Mouse (Mus musculus): ENCODE measurements around the gene Arhgdig. TPM values are rescaled to one million over a fixed set of nuclear protein-coding genes. Genes with fewer than 3 reads are reported as not detected.

Arhgdig gene
- polyA plus RNA-seq, 1 experiment from 2014 or later, result 33.8 TPM

DNA sequence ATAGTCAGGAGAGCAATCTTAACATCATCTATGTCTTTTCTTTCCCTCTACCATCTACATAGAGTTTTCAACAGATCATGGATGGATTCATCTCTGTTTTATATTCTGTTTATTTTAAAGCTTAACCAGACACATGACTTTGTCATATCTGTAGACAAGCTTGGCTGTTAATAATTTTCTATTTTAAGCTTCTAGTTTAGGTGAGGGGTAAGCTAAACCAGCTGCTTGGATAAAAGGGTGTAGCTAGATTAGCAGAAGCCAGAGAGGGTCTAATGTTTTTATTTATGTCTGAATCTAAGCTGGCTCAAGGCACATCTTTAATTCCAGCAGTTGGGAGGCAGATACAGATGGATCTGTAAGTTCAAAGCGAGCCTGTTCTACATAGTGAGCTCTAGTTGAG, 44.9 kb downstream of the Arhgdig start:
- H3K4me2 ChIP-seq (ENCODE audit: low read length), result no peak overlapping the region
- no peak for DNase-seq (ENCODE audit: low spot score)
- no peaks in the 10 kb centered on the region for H3K4me1 ChIP-seq (ENCODE audit: control insufficient read depth, insufficient read depth, low read length)
- no peaks in the 10 kb centered on the region for H3K27me3 ChIP-seq (replicated peaks; ENCODE audit: control insufficient read depth, insufficient read depth, low read length)
- no peaks in the 10 kb centered on the region for H3K9me3 ChIP-seq (replicated peaks; ENCODE audit: control insufficient read depth, low read length)
- H3K9ac ChIP-seq (ENCODE audit: low read length), result no peak overlapping the region
- H3K27ac ChIP-seq (ENCODE audit: low read depth, low read length), result no peak overlapping the region
- ATAC-seq, result no peak
- no peak overlapping the region for H3K4me3 ChIP-seq (ENCODE audit: low read depth, low read length)
- 94% methylated on average over 1 of the region's 1 CpGs for WGBS
- no peaks in the 10 kb centered on the region for H3K36me3 ChIP-seq (ENCODE audit: control insufficient read depth, insufficient read depth, low read length)

DNA sequence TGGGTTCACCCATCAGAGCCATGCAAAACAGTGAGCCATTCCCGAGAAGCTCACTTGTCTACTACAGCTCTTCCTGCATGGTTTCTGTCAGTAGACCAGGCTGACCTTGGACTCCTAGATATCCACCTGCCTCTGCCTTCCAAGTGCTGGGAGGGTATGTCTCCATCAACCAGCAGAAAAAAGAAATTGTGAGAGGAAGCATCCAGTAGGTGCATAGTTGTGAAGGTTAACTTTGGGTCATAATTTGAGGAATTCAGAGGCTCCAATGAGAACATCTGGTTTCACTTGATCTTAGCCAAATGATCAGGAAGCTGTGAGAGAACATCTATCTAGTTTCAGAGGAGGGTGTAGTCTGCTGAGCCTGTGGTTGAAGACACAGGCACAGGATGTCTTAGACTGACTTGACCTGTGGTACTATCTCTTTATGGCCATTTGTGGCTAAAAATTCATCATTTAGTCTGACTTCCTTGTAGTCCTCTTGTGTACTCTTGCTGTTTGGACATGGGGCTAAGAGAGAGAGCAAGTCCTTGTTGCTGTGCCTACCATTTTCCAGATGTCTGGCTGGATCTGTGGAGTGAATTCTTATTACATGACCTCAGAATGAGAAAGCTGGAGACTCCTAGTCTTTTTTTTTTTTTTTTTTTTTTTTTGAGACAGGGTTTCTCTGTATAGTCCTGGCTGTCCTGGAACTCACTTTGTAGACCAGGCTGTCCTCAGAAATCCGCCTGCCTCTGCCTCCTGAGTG, 55.5 kb downstream of the Arhgdig start:
- no peaks in the 10 kb centered on the region for H3K4me1 ChIP-seq (ENCODE audit: control insufficient read depth, insufficient read depth, low read length)
- peaks cover 26% of the 10 kb centered on the region; the same call in 1 of the 2 replicates for H3K36me3 ChIP-seq (ENCODE audit: control insufficient read depth, insufficient read depth, low read length)
- H3K27ac ChIP-seq (ENCODE audit: low read depth, low read length), result no peak overlapping the region
- DNase-seq (ENCODE audit: low spot score) (no peak), ATAC-seq (no peak)
- WGBS, result 93% methylated on average over 2 of the region's 2 CpGs
- no peaks in the 10 kb centered on the region for H3K9me3 ChIP-seq (replicated peaks; ENCODE audit: control insufficient read depth, low read length)
- no peak overlapping the region for H3K4me3 ChIP-seq (ENCODE audit: low read depth, low read length)
- H3K9ac ChIP-seq (ENCODE audit: low read length), result no peak overlapping the region
- no peaks in the 10 kb centered on the region for H3K27me3 ChIP-seq (replicated peaks; ENCODE audit: control insufficient read depth, insufficient read depth, low read length)
- no peak overlapping the region for H3K4me2 ChIP-seq (ENCODE audit: low read length)

Other genes with a start within 250 kb of the Arhgdig start
- 17.0 and 20.3 TPM in 2 replicates for gene Capn15, start 222.0 kb downstream of the Arhgdig start, polyA plus RNA-seq (2014; fragmentation: Nextera tagmentation; extraction: Ambion mirVana)
- gene Rab11fip3, start 138.2 kb downstream of the Arhgdig start, polyA plus RNA-seq (2014; fragmentation: Nextera tagmentation; extraction: Ambion mirVana), result 15.2 and 20.5 TPM in 2 replicates
- 13.6 and 14.4 TPM in 2 replicates for gene Decr2, start 117.4 kb downstream of the Arhgdig start, polyA plus RNA-seq (2014; fragmentation: Nextera tagmentation; extraction: Ambion mirVana)
- gene Nme4, start 112.2 kb downstream of the Arhgdig start, polyA plus RNA-seq (2014; fragmentation: Nextera tagmentation; extraction: Ambion mirVana), result 31.3 and 40.0 TPM in 2 replicates
- 1.5 and 1.9 TPM in 2 replicates for gene Tmem8, start 94.5 kb downstream of the Arhgdig start, polyA plus RNA-seq (2014; fragmentation: Nextera tagmentation; extraction: Ambion mirVana)
- gene Mrpl28, start 84.3 kb downstream of the Arhgdig start, polyA plus RNA-seq (2014; fragmentation: Nextera tagmentation; extraction: Ambion mirVana), result 242 and 250 TPM in 2 replicates
- gene Axin1, start 69.1 kb downstream of the Arhgdig start, polyA plus RNA-seq (2014; fragmentation: Nextera tagmentation; extraction: Ambion mirVana), result 10.3 and 11.0 TPM in 2 replicates
- not detected in 2 replicates for gene Pdia2, start 8.7 kb downstream of the Arhgdig start, polyA plus RNA-seq (2014; fragmentation: Nextera tagmentation; extraction: Ambion mirVana)
- 1.7 and 3.2 TPM in 2 replicates for gene Rgs11, start 4.8 kb downstream of the Arhgdig start, polyA plus RNA-seq (2014; fragmentation: Nextera tagmentation; extraction: Ambion mirVana)
- 15.8 and 21.4 TPM in 2 replicates for gene Fam234a, start 36.5 kb upstream of the Arhgdig start, polyA plus RNA-seq (2014; fragmentation: Nextera tagmentation; extraction: Ambion mirVana)
- 81.4 and 101 TPM in 2 replicates for gene Luc7l, start 45.1 kb upstream of the Arhgdig start, polyA plus RNA-seq (2014; fragmentation: Nextera tagmentation; extraction: Ambion mirVana)
- 2.0 and 3.2 TPM in 2 replicates for gene Neurl1b, start 207.0 kb upstream of the Arhgdig start, polyA plus RNA-seq (2014; fragmentation: Nextera tagmentation; extraction: Ambion mirVana)